Mouse (Mus musculus) neural tube, embryonic 15.5 days (tissue): Measurements from ENCODE around the gene Mrps27. TPM values are rescaled to one million over a fixed set of nuclear protein-coding genes. Genes with fewer than 3 reads are reported as not detected.
"Not testable (repeated sequence)": the region's sequence is repeated elsewhere in the genome, so short reads cannot be mapped to it uniquely, and the experiment has no call there.

Experiments
- ATAC-seq: fragments of 200-750 bp; cut with Nextera tagmentation; 2 replicates; pipeline ENCODE4 v1.8.0; 2017; ENCODE audit warnings: mild to moderate bottlenecking, moderate TSS enrichment, moderate library complexity; ENCODE audit not compliant: low FRiP score
- H3K27ac ChIP-seq: fragments of 300-500 bp; sonication (generic); replicated peaks from 2 replicates; pipeline ENCODE4 v1.5.1; 2015; ENCODE audit warnings: mild to moderate bottlenecking, inconsistent platforms
- H3K27me3 ChIP-seq: fragments of 300-500 bp; sonication (generic); replicated peaks from 2 replicates; pipeline ENCODE4 v1.6.1; 2015; ENCODE audit warnings: inconsistent platforms
- H3K36me3 ChIP-seq: fragments of 300-500 bp; sonication (generic); 2 replicates; pipeline ENCODE4 v1.6.1; 2015; ENCODE audit warnings: inconsistent platforms
- H3K4me1 ChIP-seq: fragments of 300-500 bp; sonication (generic); 2 replicates; pipeline ENCODE4 v1.6.1; 2015; ENCODE audit warnings: inconsistent platforms
- H3K4me2 ChIP-seq: fragments of 300-500 bp; sonication (generic); 2 replicates; pipeline ENCODE4 v1.6.1; 2015; ENCODE audit warnings: inconsistent platforms, mild to moderate bottlenecking, moderate library complexity
- H3K4me3 ChIP-seq: fragments of 300-500 bp; sonication (generic); replicated peaks from 2 replicates; pipeline ENCODE4 v1.5.1; 2015; ENCODE audit warnings: mild to moderate bottlenecking, inconsistent platforms
- H3K9ac ChIP-seq: fragments of 300-500 bp; sonication (generic); replicated peaks from 2 replicates; pipeline ENCODE4 v1.6.1; 2015; ENCODE audit warnings: mild to moderate bottlenecking, inconsistent platforms
- H3K9me3 ChIP-seq: fragments of 300-500 bp; sonication (generic); replicated peaks from 2 replicates; pipeline ENCODE4 v1.6.1; 2016; ENCODE audit warnings: inconsistent platforms
- WGBS: fragments of 180-500 bp; shearing (Covaris S2); methylation state at CpG from one replicate; pipeline ENCODE4 v1.1.7; 2015; ENCODE audit warnings: mixed read lengths; 5-methylcytosine and 5-hydroxymethylcytosine counted together
- polyA plus RNA-seq: library from polyadenylated mRNA; unstranded; fragments of >200 nt; fragmentation: Nextera tagmentation; extraction: Ambion mirVana; gene quantifications from 2 replicates; pipeline ENCODE4 v1.2.1, GENCODE M21; 2015

The Mrps27 gene
- polyA plus RNA-seq, 1 experiment from 2014 or later: 40.9 TPM

GRCm38 (mm10) chr13:99320453-99320852 is 24.1 kb upstream of the Mrps27 start:
- Histone ChIP-seq H3K27me3 (no peaks in the 10 kb centered on the region), H3K4me3 (no peak overlapping the region), H3K36me3 (peaks cover 49% of the 10 kb centered on the region), H3K27ac (no peak overlapping the region), H3K4me1 (no peaks in the 10 kb centered on the region), H3K4me2 (no peak overlapping the region), H3K9ac (no peak overlapping the region), H3K9me3 (no peaks in the 10 kb centered on the region)
- no peak for ATAC-seq
- 91% methylated on average over 7 of the region's 7 CpGs for WGBS

GRCm38 (mm10) chr13:99322915-99323314 is 21.7 kb upstream of the Mrps27 start:
- not testable (repeated sequence) for H3K4me3 ChIP-seq, H3K9me3 ChIP-seq, H3K27ac ChIP-seq, H3K27me3 ChIP-seq, H3K4me2 ChIP-seq, H3K4me1 ChIP-seq, ATAC-seq, H3K9ac ChIP-seq
- peaks cover 73% of the 10 kb centered on the region for H3K36me3 ChIP-seq
- 95% methylated on average over 11 of the region's 13 CpGs for WGBS

GRCm38 (mm10) chr13:99323632-99324336 is 20.8 kb upstream of the Mrps27 start:
- no peak for ATAC-seq
- H3K36me3 ChIP-seq: peaks cover 80% of the 10 kb centered on the region
- no peaks in the 10 kb centered on the region for H3K4me1 ChIP-seq
- no peaks in the 10 kb centered on the region for H3K27me3 ChIP-seq
- no peaks in the 10 kb centered on the region for H3K9me3 ChIP-seq
- H3K4me2 ChIP-seq: no peak overlapping the region
- H3K9ac ChIP-seq: no peak overlapping the region
- WGBS: 81% methylated on average over 7 of the region's 7 CpGs
- H3K27ac ChIP-seq: no peak overlapping the region
- H3K4me3 ChIP-seq: no peak overlapping the region

GRCm38 (mm10) chr13:99324337-99324685 is 20.3 kb upstream of the Mrps27 start:
- H3K4me1 ChIP-seq, H3K4me2 ChIP-seq, ATAC-seq, H3K4me3 ChIP-seq, H3K27ac ChIP-seq, H3K27me3 ChIP-seq, H3K9me3 ChIP-seq, H3K9ac ChIP-seq: not testable (repeated sequence)
- peaks cover 82% of the 10 kb centered on the region for H3K36me3 ChIP-seq
- 92% methylated on average over 8 of the region's 8 CpGs for WGBS

- Histone ChIP-seq H3K27me3 (no peaks in the 10 kb centered on the region), H3K4me3 (no peak overlapping the region), H3K9me3 (no peaks in the 10 kb centered on the region), H3K9ac (no peak overlapping the region), H3K4me2 (no peak overlapping the region), H3K4me1 (no peaks in the 10 kb centered on the region), H3K27ac (no peak overlapping the region), H3K36me3 (peaks cover 84% of the 10 kb centered on the region)
- no peak for ATAC-seq
- WGBS: 66% methylated on average over 4 of the region's 4 CpGs
Measured at GRCm38 (mm10) chr13:99331255-99331654, 13.3 kb upstream of the Mrps27 start.

- no peak for ATAC-seq
- H3K4me1 ChIP-seq: no peaks in the 10 kb centered on the region
- 84% methylated on average over 6 of the region's 6 CpGs for WGBS
- H3K27me3 ChIP-seq: no peaks in the 10 kb centered on the region
- H3K27ac ChIP-seq: no peak overlapping the region
- H3K9me3 ChIP-seq: no peaks in the 10 kb centered on the region
- H3K4me3 ChIP-seq: no peak overlapping the region
- peaks cover 81% of the 10 kb centered on the region for H3K36me3 ChIP-seq
- H3K4me2 ChIP-seq: no peak overlapping the region
- no peak overlapping the region for H3K9ac ChIP-seq
Measured at GRCm38 (mm10) chr13:99337510-99337909, 7.1 kb upstream of the Mrps27 start.

GRCm38 (mm10) chr13:99341504-99341903 is 3.1 kb upstream of the Mrps27 start:
- Histone ChIP-seq H3K36me3 (peaks cover 51% of the 10 kb centered on the region), H3K27ac (no peak overlapping the region), H3K4me2 (no peak overlapping the region)

GRCm38 (mm10) chr13:99343876-99344598 is 549 bp upstream of the Mrps27 start:
- H3K9me3 ChIP-seq: no peaks in the 10 kb centered on the region
- peak overlapping the region; percentile 79 for H3K4me3 ChIP-seq
- peaks cover 40% of the 10 kb centered on the region for H3K36me3 ChIP-seq
- peak overlapping the region; percentile 72 for H3K4me2 ChIP-seq
- ATAC-seq: peak; percentile 84
- peak overlapping the region; percentile 92 for H3K27ac ChIP-seq
- 3% methylated on average over 30 of the region's 30 CpGs for WGBS
- H3K27me3 ChIP-seq: no peaks in the 10 kb centered on the region
- peak overlapping the region; percentile 91 for H3K9ac ChIP-seq
- peaks cover 17% of the 10 kb centered on the region for H3K4me1 ChIP-seq

More at GRCm38 (mm10) chr13:99341504-99341903, 3.1 kb upstream of the Mrps27 start:
- H3K9me3 ChIP-seq: no peaks in the 10 kb centered on the region
- H3K4me1 ChIP-seq: peaks cover 17% of the 10 kb centered on the region
- no peak overlapping the region for H3K9ac ChIP-seq
- no peak for ATAC-seq
- no peaks in the 10 kb centered on the region for H3K27me3 ChIP-seq
- H3K4me3 ChIP-seq: no peak overlapping the region
- 97% methylated on average over 6 of the region's 6 CpGs for WGBS

- H3K4me2 ChIP-seq: no peak overlapping the region
- H3K4me3 ChIP-seq: no peak overlapping the region
- H3K9me3 ChIP-seq: no peaks in the 10 kb centered on the region
- peaks cover 14% of the 10 kb centered on the region for H3K4me1 ChIP-seq
- WGBS: 93% methylated on average over 6 of the region's 6 CpGs
- H3K36me3 ChIP-seq: peaks cover 21% of the 10 kb centered on the region
- H3K27ac ChIP-seq: no peak overlapping the region
- no peak overlapping the region for H3K9ac ChIP-seq
- H3K27me3 ChIP-seq: no peaks in the 10 kb centered on the region
- no peak for ATAC-seq
Measured at GRCm38 (mm10) chr13:99350009-99350408, 5.4 kb downstream of the Mrps27 start.

GRCm38 (mm10) chr13:99351186-99351585 is 6.6 kb downstream of the Mrps27 start:
- H3K36me3 ChIP-seq: peaks cover 21% of the 10 kb centered on the region
- no peak overlapping the region for H3K27ac ChIP-seq
- H3K4me3 ChIP-seq: no peak overlapping the region
- 80% methylated on average over 8 of the region's 8 CpGs for WGBS
- H3K4me2 ChIP-seq: no peak overlapping the region
- H3K9me3 ChIP-seq: no peaks in the 10 kb centered on the region
- H3K9ac ChIP-seq: no peak overlapping the region
- H3K4me1 ChIP-seq: peaks cover 7% of the 10 kb centered on the region
- no peaks in the 10 kb centered on the region for H3K27me3 ChIP-seq
- ATAC-seq: no peak

GRCm38 (mm10) chr13:99351596-99351995 is 7.0 kb downstream of the Mrps27 start:
- Histone ChIP-seq H3K9me3 (no peaks in the 10 kb centered on the region), H3K4me1 (peaks cover 7% of the 10 kb centered on the region), H3K4me3 (no peak overlapping the region), H3K27me3 (no peaks in the 10 kb centered on the region), H3K36me3 (peaks cover 21% of the 10 kb centered on the region), H3K27ac (no peak overlapping the region), H3K4me2 (no peak overlapping the region), H3K9ac (no peak overlapping the region)
- no peak for ATAC-seq
- WGBS: 92% methylated on average over 3 of the region's 3 CpGs
